Mouse (Mus musculus): ENCODE measurements around the gene Snrnp70. TPM values are rescaled to one million over a fixed set of nuclear protein-coding genes. Genes with fewer than 3 reads are reported as not detected.

The Snrnp70 gene
- 619 and 668 TPM in 2 replicates for polyA plus RNA-seq (2012; rRNA removed)

DNA sequence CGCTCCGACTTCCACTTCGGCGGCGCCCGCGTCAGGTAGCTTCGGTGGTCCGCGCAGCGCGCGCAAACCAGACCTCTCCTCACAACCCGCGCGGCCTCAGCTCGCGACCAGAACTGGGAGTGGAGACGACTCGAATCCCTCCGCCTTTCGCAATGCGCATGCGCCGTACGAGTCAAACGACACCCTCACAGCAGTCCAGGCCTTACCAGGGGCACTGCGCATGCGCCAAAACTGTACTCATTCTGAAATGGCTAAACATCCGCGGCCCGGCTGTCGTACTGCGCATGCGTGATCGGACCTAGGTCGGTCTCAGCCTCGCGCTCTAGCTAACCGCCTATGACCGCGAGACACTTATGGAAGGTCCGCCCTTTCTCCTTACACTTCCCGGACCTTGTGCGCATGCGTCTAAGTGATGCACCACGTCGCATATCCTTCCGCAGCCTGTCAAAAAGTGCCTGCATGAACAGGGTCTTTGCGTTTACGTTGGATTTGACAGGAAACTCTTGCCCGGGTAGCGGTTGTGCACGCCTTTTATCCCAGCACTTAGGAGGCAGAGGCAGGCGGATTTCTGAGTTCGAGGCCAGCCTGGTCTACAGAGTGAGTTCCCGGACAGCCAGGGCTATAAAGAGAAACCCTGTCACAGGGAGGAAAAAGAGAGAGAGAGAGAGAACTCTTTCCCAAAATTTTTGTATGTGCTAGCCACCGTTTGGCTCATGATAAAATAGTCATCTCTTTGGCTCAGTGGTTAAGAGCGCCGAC lies at the start of gene Snrnp70:
Gene Snrnp70, minus strand, starts transcription at position 165 of the 759 bp plus-strand sequence.

GRCm38 (mm10) chr7:45437521-45438276 lies 42.2 kb upstream of the Snrnp70 start, which contains the start of gene Ruvbl2:
Gene Ruvbl2, minus strand, starts transcription at chr7:45438096.

DNA sequence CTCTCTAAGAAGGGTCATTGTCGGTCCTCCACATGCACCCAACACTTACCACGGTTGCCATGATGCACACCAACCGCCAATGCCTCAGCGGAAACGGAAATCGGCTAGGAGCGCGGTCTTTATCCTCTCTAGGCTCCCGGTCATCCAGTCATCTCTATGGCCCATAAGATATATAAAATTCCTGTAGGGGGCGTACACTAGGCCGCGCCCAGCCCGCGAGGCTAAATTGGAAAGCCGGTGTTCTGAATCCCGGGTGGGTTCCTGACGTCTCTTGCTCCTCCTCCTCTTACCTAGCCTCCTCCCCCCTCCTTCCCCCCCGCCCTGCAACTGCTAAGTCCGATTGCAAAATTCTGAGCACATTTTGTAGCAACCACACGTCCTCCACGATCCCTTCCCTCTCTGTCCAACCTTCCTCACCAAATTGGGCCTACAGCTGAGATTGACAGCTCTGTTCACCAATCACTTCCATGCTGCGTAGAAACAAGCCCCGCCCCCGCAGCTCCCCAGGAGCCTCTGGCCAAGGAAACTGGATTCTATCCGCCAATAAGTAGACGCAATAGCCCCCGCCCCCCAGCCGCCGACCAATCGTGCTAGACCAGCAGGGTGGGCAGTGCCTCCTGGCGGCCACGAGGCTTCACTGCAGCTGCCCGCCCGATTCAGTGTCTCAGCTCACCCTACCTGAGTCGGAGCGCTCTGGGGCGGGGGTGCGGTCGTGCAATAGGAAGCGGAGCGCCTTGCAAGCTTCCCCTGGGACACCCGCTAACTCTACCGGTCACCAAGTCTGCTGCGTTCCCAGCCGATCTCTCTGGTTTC lies 38.9 kb upstream of the Snrnp70 start, which contains the start of gene Gys1:
Gene Gys1, plus strand, starts transcription at position 642 of the 813 bp plus-strand sequence.

DNA sequence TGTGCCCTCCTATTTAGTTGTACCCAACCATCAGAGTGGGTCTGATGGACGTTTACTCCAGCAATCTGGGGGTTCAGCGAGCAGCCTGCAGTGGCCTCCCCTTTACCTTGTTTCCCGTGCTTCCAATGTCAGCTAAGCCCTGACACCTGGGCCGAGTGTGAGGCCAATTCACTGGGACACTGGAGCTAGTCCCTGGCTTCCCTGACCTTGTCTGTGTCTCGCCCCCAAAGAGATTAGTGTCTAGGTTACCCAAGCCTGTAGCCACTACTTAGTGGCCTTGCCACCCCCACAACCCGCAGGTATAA lies 25.0 kb upstream of the Snrnp70 start, which contains the start of gene Lhb:
Gene Lhb, plus strand, starts transcription at position 206 of the 305 bp plus-strand sequence.

DNA sequence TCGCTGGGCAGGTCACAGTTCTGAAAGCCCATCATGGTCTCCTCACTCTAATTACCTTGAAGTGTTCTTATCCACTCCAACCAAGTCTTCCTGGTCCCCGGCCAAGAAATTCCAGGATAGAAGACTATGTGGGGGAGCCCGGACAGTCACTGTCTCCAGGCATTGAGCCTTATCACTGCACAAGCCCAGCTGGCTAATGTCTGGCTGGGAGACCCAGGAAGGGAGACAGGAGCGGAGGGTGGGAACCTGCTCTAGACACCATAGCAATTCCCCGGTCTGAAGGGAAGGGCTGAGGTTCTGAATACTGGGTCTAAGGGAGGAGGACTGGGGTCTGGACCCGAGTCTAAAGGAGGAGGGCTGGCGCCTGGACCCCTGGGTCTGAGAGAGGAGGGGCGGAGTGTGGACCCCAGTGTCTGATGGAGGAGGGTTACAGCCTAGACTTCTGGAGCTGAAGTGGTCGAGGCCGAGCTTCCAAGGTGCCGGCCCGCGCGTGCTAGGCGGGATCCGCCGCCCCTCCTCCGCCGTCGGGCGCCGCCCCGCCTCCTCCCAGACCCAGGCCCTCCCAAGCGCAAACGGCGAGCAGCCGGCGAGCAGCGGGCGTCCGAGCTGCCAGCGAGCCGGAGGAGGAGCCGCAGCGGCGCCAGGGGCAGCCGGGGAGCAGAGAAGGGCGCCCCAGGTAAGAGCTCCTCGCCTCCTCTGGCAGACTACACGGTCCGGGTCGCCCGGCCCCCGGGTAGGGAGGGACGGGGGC lies 17.7 kb upstream of the Snrnp70 start, which contains the start of gene Ntf5:
Gene Ntf5, plus strand, starts transcription at position 583 of the 751 bp plus-strand sequence.

GRCm38 (mm10) chr7:45405091-45406075 lies 9.8 kb upstream of the Snrnp70 start, which contains the start of gene Kcna7:
Gene Kcna7, plus strand, starts transcription at chr7:45405653.

GRCm38 (mm10) chr7:45370475-45371311 lies 24.8 kb downstream of the Snrnp70 start, which contains the start of gene Lin7b:
Gene Lin7b, minus strand, starts transcription at chr7:45370583.

GRCm38 (mm10) chr7:45366652-45367019 lies 28.9 kb downstream of the Snrnp70 start, which contains the start of gene Ppfia3:
Gene Ppfia3, minus strand, starts transcription at chr7:45367019.

DNA sequence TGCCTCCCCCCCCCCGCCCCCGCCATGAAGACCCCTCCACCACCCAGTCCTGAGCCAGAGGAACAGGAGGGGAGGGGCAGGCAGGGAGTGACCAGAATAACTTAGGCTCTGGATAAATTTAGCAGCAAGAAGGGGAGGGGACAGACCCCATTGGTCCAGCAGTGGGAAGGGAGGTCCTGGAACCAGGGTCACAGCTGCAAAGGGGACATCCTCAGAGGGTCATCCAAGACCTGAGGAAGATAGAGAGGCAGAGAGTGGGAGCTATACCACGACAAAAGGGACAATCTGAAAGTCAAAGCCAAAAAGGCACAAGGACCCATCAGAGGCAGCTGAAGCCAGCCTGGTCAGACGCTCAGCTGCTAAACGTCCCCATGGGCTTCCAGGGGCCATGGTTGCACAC lies 60.5 kb downstream of the Snrnp70 start, which contains the start of gene Hrc:
Gene Hrc, plus strand, starts transcription at position 235 of the 400 bp plus-strand sequence.

DNA sequence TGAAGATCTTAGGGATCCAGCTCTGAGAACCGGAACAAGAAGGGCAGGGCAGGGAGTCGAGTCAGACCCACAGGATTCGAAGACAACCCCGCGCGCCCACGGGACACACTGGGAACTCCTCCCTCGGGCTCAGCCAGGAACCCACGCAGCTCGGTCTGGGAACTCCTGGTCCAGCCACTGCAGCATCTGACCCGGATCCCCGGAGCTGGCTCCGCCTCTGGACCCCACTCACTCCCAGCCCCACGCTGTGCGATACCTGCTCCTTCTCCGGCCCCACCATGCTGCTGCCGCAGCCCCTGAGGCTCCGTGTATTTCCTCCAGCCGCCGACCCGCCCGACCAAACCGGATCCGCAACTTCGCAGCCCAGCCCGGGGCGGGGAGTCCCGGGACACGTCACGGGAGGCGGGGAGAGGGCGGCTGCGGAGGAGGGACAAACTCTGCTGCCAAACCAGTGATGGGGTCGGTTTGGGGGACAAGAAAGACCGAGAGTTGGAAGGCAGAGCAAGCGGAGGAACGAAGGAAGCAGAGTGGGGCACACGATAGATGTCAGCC lies 62.0 kb downstream of the Snrnp70 start, which contains the start of gene Trpm4:
Gene Trpm4, minus strand, starts transcription at position 350 of the 552 bp plus-strand sequence.

Other genes with a start within 250 kb of the Snrnp70 start
- gene Pih1d1, start 241.4 kb downstream of the Snrnp70 start, polyA plus RNA-seq (2012; rRNA removed) = 144 and 160 TPM in 2 replicates
- gene Aldh16a1, start 241.2 kb downstream of the Snrnp70 start, polyA plus RNA-seq (2012; rRNA removed) = 13.3 and 16.7 TPM in 2 replicates
- 45.9 and 55.3 TPM in 2 replicates for gene Slc17a7, start 231.8 kb downstream of the Snrnp70 start, polyA plus RNA-seq (2012; rRNA removed)
- 0.16 and 0.22 TPM in 2 replicates for gene Gfy, start 216.2 kb downstream of the Snrnp70 start, polyA plus RNA-seq (2012; rRNA removed)
- gene Pth2, start 214.7 kb downstream of the Snrnp70 start, polyA plus RNA-seq (2012; rRNA removed) = 0.19 and 0.21 TPM in 2 replicates
- gene Ccdc155, start 190.8 kb downstream of the Snrnp70 start, polyA plus RNA-seq (2012; rRNA removed) = 0.56 and 0.74 TPM in 2 replicates
- gene Dkkl1, start 183.6 kb downstream of the Snrnp70 start, polyA plus RNA-seq (2012; rRNA removed) = 5.7 and 5.9 TPM in 2 replicates
- 57.7 and 65.9 TPM in 2 replicates for gene Tead2, start 180.0 kb downstream of the Snrnp70 start, polyA plus RNA-seq (2012; rRNA removed)
- 1.5 and 1.6 TPM in 2 replicates for gene Cd37, start 156.6 kb downstream of the Snrnp70 start, polyA plus RNA-seq (2012; rRNA removed)
- 2.1 and 2.2 TPM in 2 replicates for gene Slc6a16, start 154.7 kb downstream of the Snrnp70 start, polyA plus RNA-seq (2012; rRNA removed)
- 0.03 and 0.12 TPM in 2 replicates for gene Slc6a21, start 118.2 kb downstream of the Snrnp70 start, polyA plus RNA-seq (2012; rRNA removed)
- gene Trpm4, start 62.0 kb downstream of the Snrnp70 start, polyA plus RNA-seq (2012; rRNA removed) = 23.4 and 26.7 TPM in 2 replicates
- gene Hrc, start 60.5 kb downstream of the Snrnp70 start, polyA plus RNA-seq (2012; rRNA removed) = 0.35 and 2.8 TPM in 2 replicates
- 60.6 and 63.5 TPM in 2 replicates for gene Ppfia3, start 28.7 kb downstream of the Snrnp70 start, polyA plus RNA-seq (2012; rRNA removed)
- 59.8 and 63.1 TPM in 2 replicates for gene Lin7b, start 25.2 kb downstream of the Snrnp70 start, polyA plus RNA-seq (2012; rRNA removed)
- 0.03 TPM in 1 of 2 replicates, not detected in the other for gene Kcna7, start 9.9 kb upstream of the Snrnp70 start, polyA plus RNA-seq (2012; rRNA removed)
- 0.06 and 0.13 TPM in 2 replicates for gene Ntf5, start 18.0 kb upstream of the Snrnp70 start, polyA plus RNA-seq (2012; rRNA removed)
- gene Lhb, start 25.1 kb upstream of the Snrnp70 start, polyA plus RNA-seq (2012; rRNA removed) = 0.31 and 0.66 TPM in 2 replicates
- gene Gys1, start 39.1 kb upstream of the Snrnp70 start, polyA plus RNA-seq (2012; rRNA removed) = 23.7 and 24.0 TPM in 2 replicates
- 114 and 117 TPM in 2 replicates for gene Ruvbl2, start 42.4 kb upstream of the Snrnp70 start, polyA plus RNA-seq (2012; rRNA removed)
- 1,600 and 1,742 TPM in 2 replicates for gene Ftl1, start 64.1 kb upstream of the Snrnp70 start, polyA plus RNA-seq (2012; rRNA removed)
- 176 and 188 TPM in 2 replicates for gene Bax, start 71.2 kb upstream of the Snrnp70 start, polyA plus RNA-seq (2012; rRNA removed)
- 0.22 and 0.32 TPM in 2 replicates for gene Tulp2, start 86.1 kb upstream of the Snrnp70 start, polyA plus RNA-seq (2012; rRNA removed)
- gene Gm45808, start 91.1 kb upstream of the Snrnp70 start, polyA plus RNA-seq (2012; rRNA removed) = 0.17 TPM in 1 of 2 replicates, not detected in the other
- 3.0 and 3.2 TPM in 2 replicates for gene Dhdh, start 93.1 kb upstream of the Snrnp70 start, polyA plus RNA-seq (2012; rRNA removed)
- gene Nucb1, start 114.7 kb upstream of the Snrnp70 start, polyA plus RNA-seq (2012; rRNA removed) = 99.6 and 103 TPM in 2 replicates
- gene Ppp1r15a, start 130.5 kb upstream of the Snrnp70 start, polyA plus RNA-seq (2012; rRNA removed) = 13.4 and 14.0 TPM in 2 replicates
- 2.4 and 6.4 TPM in 2 replicates for gene Plekha4, start 130.6 kb upstream of the Snrnp70 start, polyA plus RNA-seq (2012; rRNA removed)
- 0.10 and 0.53 TPM in 2 replicates for gene Hsd17b14, start 159.2 kb upstream of the Snrnp70 start, polyA plus RNA-seq (2012; rRNA removed)
- 36.4 and 37.4 TPM in 2 replicates for gene Bcat2, start 174.4 kb upstream of the Snrnp70 start, polyA plus RNA-seq (2012; rRNA removed)
- not detected in 2 replicates for gene Fgf21, start 219.7 kb upstream of the Snrnp70 start, polyA plus RNA-seq (2012; rRNA removed)
- 0.04 and 0.21 TPM in 2 replicates for gene Fut1, start 221.5 kb upstream of the Snrnp70 start, polyA plus RNA-seq (2012; rRNA removed)
- gene Izumo1, start 226.1 kb upstream of the Snrnp70 start, polyA plus RNA-seq (2012; rRNA removed) = 0.10 and 0.19 TPM in 2 replicates
- gene Rasip1, start 231.7 kb upstream of the Snrnp70 start, polyA plus RNA-seq (2012; rRNA removed) = 15.5 and 16.0 TPM in 2 replicates
- gene Mamstr, start 244.2 kb upstream of the Snrnp70 start, polyA plus RNA-seq (2012; rRNA removed) = 2.7 and 4.2 TPM in 2 replicates